23 mouse cellular contexts compared by ENCODE assay signal in the genomic region with DNA sequence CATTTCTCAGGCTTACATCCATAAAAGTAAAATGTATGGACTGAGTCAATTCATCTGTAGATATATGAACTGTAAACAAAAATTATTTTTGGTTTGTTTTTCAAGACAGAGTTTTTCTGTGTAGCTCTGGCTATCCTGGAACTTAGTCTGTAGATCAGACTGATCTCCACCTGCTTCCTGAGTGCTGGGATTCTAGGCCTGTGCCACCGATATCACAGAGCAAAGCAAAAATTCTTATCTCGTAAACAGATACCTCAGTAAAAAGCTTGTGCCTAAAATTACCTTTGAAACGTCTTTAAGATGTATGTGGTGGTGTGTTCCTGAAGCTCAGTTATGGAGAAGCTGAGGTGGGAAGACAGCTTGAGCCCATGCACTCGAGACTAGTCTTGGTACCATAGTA. TPM values are rescaled to one million over a fixed set of nuclear protein-coding genes. Genes with fewer than 3 reads are reported as not detected.
DNase-seq lines count a peak whose midpoint lies in the region; ATAC-seq and TF ChIP-seq lines count a peak whose summit lies in the region.
"Had no signal": no experiment of that assay in that cellular context is flagged by ENCODE, and none has a peak within 500 bp of the region (broad histone marks: within the 10 kb centered on the region; RNA-seq: fewer than 3 reads in every experiment).

No protein-coding gene starts in this region.

- TF ChIP-seq CTCF in MEL (IDR thresholded peaks at IDR 0.05 in 2 of 3, conservative IDR thresholded peaks at IDR 0.05 in 1 of 3; ENCODE audit: control insufficient read depth in 1 of 3, insufficient read depth in 1 of 3, low read depth in 2 of 3, low read length in 3 of 3, poor library complexity in 1 of 3, severe bottlenecking in 1 of 3): no peak

- no peak overlapping the region for H3K27ac ChIP-seq in heart, embryonic 12.5 days (ENCODE audit: poor library complexity, severe bottlenecking)
- 0 out of 2 replicates have a peak overlapping the region, but pooled peaks have one; percentile 4 for H3K27ac ChIP-seq in MEL (ENCODE audit: control insufficient read depth, low read depth, low read length)

- no peak for TF ChIP-seq POLR2A in MEL (IDR thresholded peaks at IDR 0.05; ENCODE audit: control insufficient read depth in 1 of 2, insufficient read depth in 1 of 2, low read depth in 1 of 2, low read length in 2 of 2, poor library complexity in 1 of 2)

- no peaks in the 10 kb centered on the region for H3K79me2 ChIP-seq in MEL (ENCODE audit: control insufficient read depth, insufficient read depth, low read length, poor library complexity)

- no peak overlapping the region for H3K9ac ChIP-seq in heart, embryonic 12.5 days
- H3K9ac ChIP-seq in MEL (ENCODE audit: control insufficient read depth, low read depth, low read length, poor library complexity, severe bottlenecking): no peak overlapping the region

- H3K4me3 ChIP-seq in heart, embryonic 12.5 days: no peak overlapping the region
- no peak overlapping the region for H3K4me3 ChIP-seq in MEL (ENCODE audit: control insufficient read depth in 1 of 2, insufficient read depth in 1 of 2, low read depth in 2 of 2, low read length in 2 of 2)

- no peak overlapping the region for H3K4me2 ChIP-seq in heart, embryonic 12.5 days

- no peak for ATAC-seq in heart, embryonic 12.5 days (ENCODE audit: insufficient number of reproducible peaks, low FRiP score)
- ATAC-seq: activated CD4-positive, CD25-positive, alpha-beta regulatory T cell, adult 4 months; CD4-positive, CD25-positive, alpha-beta regulatory T cell, adult 4 months; Patski had no signal

- TF ChIP-seq RAD21 in MEL (IDR thresholded peaks at IDR 0.05; ENCODE audit: low read depth, low read length): no peak

- H3K9me3 ChIP-seq in heart, embryonic 12.5 days (replicated peaks): no peaks in the 10 kb centered on the region
- H3K9me3 ChIP-seq in MEL (replicated peaks; ENCODE audit: insufficient read depth, low read length): no peaks in the 10 kb centered on the region
- H3K9me3 ChIP-seq: G1E had no signal

- TF ChIP-seq EP300 in MEL (IDR thresholded peaks at IDR 0.05; ENCODE audit: low read depth in 1 of 2, low read length in 2 of 2): no peak; a peak in 1 of 4 replicates

- no peaks in the 10 kb centered on the region for H3K27me3 ChIP-seq in heart, embryonic 12.5 days (replicated peaks)
- no peaks in the 10 kb centered on the region for H3K27me3 ChIP-seq in MEL (ENCODE audit: control insufficient read depth in 1 of 2, insufficient read depth in 2 of 2, low read length in 2 of 2)
- H3K27me3 ChIP-seq: CH12.LX, Patski had no signal

- H3K4me1 ChIP-seq in heart, embryonic 12.5 days (replicated peaks): no peaks in the 10 kb centered on the region
- peaks cover 6 to 17% of the 10 kb centered on the region in 2 experiments for H3K4me1 ChIP-seq in MEL (ENCODE audit: control insufficient read depth in 1 of 2, insufficient read depth in 2 of 2, low read length in 2 of 2)

- peak; percentile 18 for DNase-seq in heart, adult 11 months
- DNase-seq in 416B (ENCODE audit: low read depth): peak; percentile 28
- DNase-seq in MEL (ENCODE audit: low read depth, low spot score): no peak
- no peak for DNase-seq in kidney, adult 9 months
- DNase-seq in urinary bladder, postnatal 25 days (ENCODE audit: low spot score): no peak
- DNase-seq: adrenal gland, adult 2 months; adrenal gland, adult 8-10 months; adrenal gland, postnatal 10 days; adrenal gland, postnatal 14 days; adrenal gland, postnatal 25 days; adrenal gland, postnatal 36 days; B cell, adult 2 months; cerebellum, adult 11 months; cerebellum, adult 11-12 months; cerebellum, adult 18-20 months; cerebellum, adult 2 months; cerebellum, adult 8-10 months had no signal

- peaks cover 26% of the 10 kb centered on the region for H3K36me3 ChIP-seq in heart, embryonic 12.5 days
- peaks cover 9 to 26% of the 10 kb centered on the region in 2 experiments for H3K36me3 ChIP-seq in MEL (ENCODE audit: control insufficient read depth in 1 of 2, insufficient read depth in 2 of 2, low read length in 2 of 2)

- WGBS in heart, embryonic 12.5 days: 78% methylated on average over 4 of the region's 4 CpGs

TF ChIP-seq in MEL, 35 proteins besides CTCF, POLR2A, EP300 and RAD21:
- peak; percentile 61; the same call in 1 of the 2 replicates for TF ChIP-seq ETS1 (IDR thresholded peaks at IDR 0.05; ENCODE audit: low read depth, low read length)
- TF ChIP-seq RCOR1 (IDR thresholded peaks at IDR 0.05; ENCODE audit: low read depth, low read length): 0 out of 2 replicates have a peak, but pooled peaks have one; percentile 32
- TF ChIP-seq TCF12 (IDR thresholded peaks at IDR 0.05; ENCODE audit: low read depth, low read length): peak; percentile 49; the same call in 1 of the 2 replicates
- no peak for TF ChIP-seq POLR2AphosphoS5 (IDR thresholded peaks at IDR 0.05; ENCODE audit: borderline replicate concordance, low read depth, low read length)
- no peak for TF ChIP-seq ZMIZ1 (IDR thresholded peaks at IDR 0.05; ENCODE audit: low read depth, low read length)
- TF ChIP-seq MYB (IDR thresholded peaks at IDR 0.05; ENCODE audit: low read depth, low read length): no peak
- peak; percentile 57 for TF ChIP-seq GATA1 (IDR thresholded peaks at IDR 0.05; ENCODE audit: low read depth, low read length)

RNA-seq across cellular contexts. Expression of gene Blm, which starts 47.7 kb away (rescaled TPM):
- polyA plus RNA-seq in heart, embryonic 12.5 days (2016; fragmentation: Nextera tagmentation; extraction: Ambion mirVana): 26.7 and 29.7 TPM in 2 replicates
- total RNA-seq in MEL (2012; rRNA removed): 24.6 and 28.5 TPM in 2 replicates
- 10 to 100 TPM; 52.0 to 83.8 TPM for polyA plus RNA-seq in MEL (2012; ENCODE audit: insufficient read depth in 1 of 2, insufficient read length in 2 of 2, low read depth in 1 of 2, low replicate concordance in 2 of 2, missing spikeins in 1 of 2)

Comparison
In these comparisons a context has a peak if more than half of its experiments do, and no peak if none do; other contexts are left out.
1. DNase-seq: peak in heart, adult 11 months (single experiment) and 416B (single experiment); none in MEL (single experiment), kidney, adult 9 months (single experiment) and urinary bladder, postnatal 25 days (single experiment).